Mouse (Mus musculus) MEL (cell line): ENCODE data around the gene Fgf22. TPM values are rescaled to one million over a fixed set of nuclear protein-coding genes. Genes with fewer than 3 reads are reported as not detected.

Experiments used
- DNase-seq: peaks from one replicate; pipeline ENCODE4 v3.0.0; 2011; ENCODE audit warnings: low read depth, low spot score
- H3K27ac ChIP-seq: 2 replicates; pipeline ENCODE4 v1.5.1; 2012; ENCODE audit warnings: low read depth, mild to moderate bottlenecking, control low read depth, low read length, moderate library complexity; ENCODE audit not compliant: control insufficient read depth
- H3K27me3 ChIP-seq, 2 experiments: fragments of 150-350 bp in 1 of 2; sonication (generic) in 1 of 2; 2 replicates each; pipeline ENCODE4 v1.6.1; 2012; ENCODE audit warnings: low read length in 2 of 2, mild to moderate bottlenecking in 2 of 2, improper control_type of control experiment in 1 of 2, moderate library complexity in 1 of 2; ENCODE audit not compliant: insufficient read depth in 2 of 2, control insufficient read depth in 1 of 2
- H3K36me3 ChIP-seq, 2 experiments: 2 replicates each; pipeline ENCODE4 v1.6.1; 2012 to 2014; ENCODE audit warnings: low read length in 2 of 2, improper control_type of control experiment in 1 of 2, inconsistent platforms in 1 of 2, mild to moderate bottlenecking in 1 of 2; ENCODE audit not compliant: insufficient read depth in 2 of 2, control insufficient read depth in 1 of 2
- H3K4me1 ChIP-seq, 2 experiments: fragments of 150-350 bp in 1 of 2; sonication (generic) in 1 of 2; 2 replicates each; pipeline ENCODE4 v1.6.1; 2012; ENCODE audit warnings: low read length in 2 of 2, improper control_type of control experiment in 1 of 2, mild to moderate bottlenecking in 1 of 2; ENCODE audit not compliant: insufficient read depth in 2 of 2, control insufficient read depth in 1 of 2
- H3K4me3 ChIP-seq, 2 experiments: fragments of 150-350 bp in 1 of 2; sonication (generic) in 1 of 2; 2 replicates each; pipeline ENCODE4 v1.5.1; 2012; ENCODE audit warnings: low read depth in 2 of 2, low read length in 2 of 2, mild to moderate bottlenecking in 2 of 2, moderate library complexity in 2 of 2, control low read depth in 1 of 2, improper control_type of control experiment in 1 of 2; ENCODE audit not compliant: control insufficient read depth in 1 of 2, insufficient read depth in 1 of 2
- H3K79me2 ChIP-seq: 2 replicates; pipeline ENCODE4 v1.6.1; 2012; ENCODE audit warnings: mild to moderate bottlenecking, low read length, moderate library complexity; ENCODE audit not compliant: control insufficient read depth, poor library complexity, insufficient read depth
- H3K9ac ChIP-seq: 2 replicates; pipeline ENCODE4 v1.6.1; 2012; ENCODE audit warnings: low read depth, mild to moderate bottlenecking, control low read depth, low read length, moderate library complexity; ENCODE audit not compliant: control insufficient read depth, poor library complexity, severe bottlenecking
- H3K9me3 ChIP-seq: fragments of 150-350 bp; sonication (generic); replicated peaks from 2 replicates; pipeline ENCODE4 v1.6.1; 2012; ENCODE audit warnings: mild to moderate bottlenecking, low read length, improper control_type of control experiment, moderate library complexity; ENCODE audit not compliant: insufficient read depth
- BHLHE40 ChIP-seq: IDR thresholded peaks from 2 replicates; pipeline ENCODE4 v1.6.1; 2012; ENCODE audit warnings: low read depth, mild to moderate bottlenecking, inconsistent platforms, low read length, improper control_type of control experiment, borderline replicate concordance
- CHD1 ChIP-seq: IDR thresholded peaks from 2 replicates; pipeline ENCODE4 v1.6.1; 2012; ENCODE audit warnings: low read depth, mild to moderate bottlenecking, inconsistent platforms, low read length, improper control_type of control experiment
- CHD2 ChIP-seq: IDR thresholded peaks from 2 replicates; pipeline ENCODE4 v1.6.1; 2011; ENCODE audit warnings: low read length, improper control_type of control experiment
- CTCF ChIP-seq, 3 experiments: IDR thresholded peaks in 2 of 3; conservative IDR thresholded peaks in 1 of 3; 2 replicates each; pipeline ENCODE4 v1.5.1; 2011 to 2012; ENCODE audit warnings: low read length in 3 of 3, low read depth in 2 of 3, mild to moderate bottlenecking in 2 of 3, improper control_type of control experiment in 1 of 3, inconsistent platforms in 1 of 3, mixed read lengths in 1 of 3, moderate library complexity in 1 of 3; ENCODE audit not compliant: control insufficient read depth in 1 of 3, insufficient read depth in 1 of 3, poor library complexity in 1 of 3, severe bottlenecking in 1 of 3
- E2F4 ChIP-seq: IDR thresholded peaks from 2 replicates; pipeline ENCODE4 v1.6.1; 2011; ENCODE audit warnings: low read depth, low read length, improper control_type of control experiment, borderline replicate concordance
- ELF1 ChIP-seq: IDR thresholded peaks from 2 replicates; pipeline ENCODE4 v1.6.1; 2014; ENCODE audit warnings: low read depth, mild to moderate bottlenecking, inconsistent platforms, low read length, improper control_type of control experiment, moderate library complexity
- EP300 ChIP-seq, 2 experiments: IDR thresholded peaks; 2 replicates each; pipeline ENCODE4 v1.6.1; 2011; ENCODE audit warnings: improper control_type of control experiment in 2 of 2, low read length in 2 of 2, low read depth in 1 of 2, mild to moderate bottlenecking in 1 of 2
- ETS1 ChIP-seq: IDR thresholded peaks from 2 replicates; pipeline ENCODE4 v1.6.1; 2012; ENCODE audit warnings: low read depth, mild to moderate bottlenecking, inconsistent platforms, low read length, improper control_type of control experiment, moderate library complexity
- GABPA ChIP-seq: IDR thresholded peaks from 2 replicates; pipeline ENCODE4 v1.6.1; 2012; ENCODE audit warnings: low read depth, mild to moderate bottlenecking, inconsistent platforms, low read length, improper control_type of control experiment, moderate library complexity
- GATA1 ChIP-seq: IDR thresholded peaks from 2 replicates; pipeline ENCODE4 v1.6.1; 2011; ENCODE audit warnings: low read depth, low read length, improper control_type of control experiment
- HCFC1 ChIP-seq: IDR thresholded peaks from 2 replicates; pipeline ENCODE4 v1.6.1; 2012; ENCODE audit warnings: low read depth, mild to moderate bottlenecking, inconsistent platforms, low read length, improper control_type of control experiment, moderate library complexity
- JUND ChIP-seq: IDR thresholded peaks from 2 replicates; pipeline ENCODE4 v1.6.1; 2011; ENCODE audit warnings: low read depth, mild to moderate bottlenecking, improper control_type of control experiment, low read length
- KAT2A ChIP-seq: conservative IDR thresholded peaks from 2 replicates; pipeline ENCODE4 v1.6.1; 2012; ENCODE audit warnings: low read depth, low read length, improper control_type of control experiment, inconsistent platforms
- MAFK ChIP-seq: IDR thresholded peaks from 2 replicates; pipeline ENCODE4 v1.6.1; 2011; ENCODE audit warnings: low read depth, mild to moderate bottlenecking, low read length, improper control_type of control experiment, borderline replicate concordance
- MAX ChIP-seq: IDR thresholded peaks from 2 replicates; pipeline ENCODE4 v1.6.1; 2011; ENCODE audit warnings: low read length, improper control_type of control experiment
- MEF2A ChIP-seq: IDR thresholded peaks from 2 replicates; pipeline ENCODE4 v1.6.1; 2014; ENCODE audit warnings: low read depth, mild to moderate bottlenecking, inconsistent platforms, low read length, improper control_type of control experiment; ENCODE audit not compliant: poor library complexity, insufficient replicate concordance, severe bottlenecking; ENCODE audit errors: extremely low read depth
- MYB ChIP-seq: IDR thresholded peaks from 2 replicates; pipeline ENCODE4 v1.6.1; 2011; ENCODE audit warnings: mild to moderate bottlenecking, low read depth, low read length, improper control_type of control experiment
- MYC ChIP-seq: IDR thresholded peaks from 2 replicates; pipeline ENCODE4 v1.6.1; 2011; ENCODE audit warnings: low read depth, mild to moderate bottlenecking, low read length, improper control_type of control experiment, moderate library complexity
- NELFE ChIP-seq: IDR thresholded peaks from 2 replicates; pipeline ENCODE4 v1.6.1; 2011; ENCODE audit warnings: low read depth, low read length, improper control_type of control experiment
- NRF1 ChIP-seq: IDR thresholded peaks from 2 replicates; pipeline ENCODE4 v1.6.1; 2014; ENCODE audit warnings: low read depth, mild to moderate bottlenecking, inconsistent platforms, low read length, improper control_type of control experiment, moderate library complexity; ENCODE audit not compliant: poor library complexity, insufficient read depth, severe bottlenecking
- POLR2A ChIP-seq, 2 experiments: IDR thresholded peaks; 2 replicates each; pipeline ENCODE4 v1.6.1; 2011 to 2012; ENCODE audit warnings: low read length in 2 of 2, mild to moderate bottlenecking in 2 of 2, control low read depth in 1 of 2, improper control_type of control experiment in 1 of 2, low read depth in 1 of 2, moderate library complexity in 1 of 2; ENCODE audit not compliant: control insufficient read depth in 1 of 2, insufficient read depth in 1 of 2, poor library complexity in 1 of 2
- POLR2AphosphoS2 ChIP-seq: IDR thresholded peaks from 2 replicates; pipeline ENCODE4 v1.6.1; 2011; ENCODE audit warnings: low read length, improper control_type of control experiment
- POLR2AphosphoS5 ChIP-seq: IDR thresholded peaks from 2 replicates; pipeline ENCODE4 v1.6.1; 2012; ENCODE audit warnings: low read depth, borderline replicate concordance, mild to moderate bottlenecking, inconsistent platforms, low read length, moderate library complexity, mixed read lengths
- RCOR1 ChIP-seq: IDR thresholded peaks from 2 replicates; pipeline ENCODE4 v1.6.1; 2012; ENCODE audit warnings: low read depth, mild to moderate bottlenecking, inconsistent platforms, low read length, improper control_type of control experiment
- SIN3A ChIP-seq: IDR thresholded peaks from 2 replicates; pipeline ENCODE4 v1.6.1; 2012; ENCODE audit warnings: low read length, improper control_type of control experiment, inconsistent platforms
- SMC3 ChIP-seq: IDR thresholded peaks from 2 replicates; pipeline ENCODE4 v1.6.1; 2011; ENCODE audit warnings: low read depth, low read length, improper control_type of control experiment
- TBP ChIP-seq: IDR thresholded peaks from 2 replicates; pipeline ENCODE4 v1.8.0; 2011; ENCODE audit warnings: low read depth, low read length, improper control_type of control experiment
- TCF12 ChIP-seq: IDR thresholded peaks from 2 replicates; pipeline ENCODE4 v1.6.1; 2014; ENCODE audit warnings: low read depth, mild to moderate bottlenecking, inconsistent platforms, low read length, improper control_type of control experiment, moderate library complexity
- UBTF ChIP-seq: IDR thresholded peaks from 2 replicates; pipeline ENCODE4 v1.6.1; 2012; ENCODE audit warnings: low read depth, mild to moderate bottlenecking, inconsistent platforms, low read length, improper control_type of control experiment, moderate library complexity, borderline replicate concordance; ENCODE audit not compliant: insufficient read depth
- USF1 ChIP-seq: IDR thresholded peaks from 2 replicates; pipeline ENCODE4 v1.6.1; 2014; ENCODE audit warnings: low read depth, mild to moderate bottlenecking, inconsistent platforms, low read length, improper control_type of control experiment, moderate library complexity
- USF2 ChIP-seq, 2 experiments: IDR thresholded peaks; 2 replicates each; pipeline ENCODE4 v1.6.1; 2011 to 2012; ENCODE audit warnings: improper control_type of control experiment in 2 of 2, low read length in 2 of 2, borderline replicate concordance in 1 of 2, inconsistent platforms in 1 of 2, low read depth in 1 of 2, mild to moderate bottlenecking in 1 of 2; ENCODE audit not compliant: insufficient read depth in 1 of 2
- ZC3H11A ChIP-seq: IDR thresholded peaks from 2 replicates; pipeline ENCODE4 v1.6.1; 2012; ENCODE audit warnings: low read depth, mild to moderate bottlenecking, inconsistent platforms, low read length, improper control_type of control experiment
- ZKSCAN1 ChIP-seq: IDR thresholded peaks from 2 replicates; pipeline ENCODE4 v1.6.1; 2012; ENCODE audit warnings: low read depth, mild to moderate bottlenecking, inconsistent platforms, low read length, improper control_type of control experiment, moderate library complexity
- ZMIZ1 ChIP-seq: IDR thresholded peaks from 2 replicates; pipeline ENCODE4 v1.6.1; 2012; ENCODE audit warnings: low read depth, mild to moderate bottlenecking, inconsistent platforms, low read length, improper control_type of control experiment, moderate library complexity
- ZNF384 ChIP-seq: IDR thresholded peaks from 2 replicates; pipeline ENCODE4 v1.6.1; 2012; ENCODE audit warnings: low read depth, mild to moderate bottlenecking, inconsistent platforms, low read length, improper control_type of control experiment
- polyA plus RNA-seq, 2 experiments: library from polyadenylated mRNA; stranded (reverse) in 1 of 2; unstranded in 1 of 2; fragments of >175 nt in 1 of 2; fragments of >200 nt in 1 of 2; gene quantifications; 2 replicates each; pipeline versions ENCODE4 v1.2.1 to v1.2.4; 2012; ENCODE audit warnings: low replicate concordance in 2 of 2, low read depth in 1 of 2; ENCODE audit not compliant: insufficient read length in 2 of 2, insufficient read depth in 1 of 2, missing spikeins in 1 of 2
- total RNA-seq: library from RNA; depleted of rRNA; stranded (reverse); fragments of 300-350 nt; gene quantifications from 2 replicates; pipeline ENCODE4 v1.2.3, GENCODE M21; 2012

Fgf22 gene
- total and polyA plus RNA-seq, 3 experiments: 0.15 to 0.33 TPM; not detected in 1

DNA sequence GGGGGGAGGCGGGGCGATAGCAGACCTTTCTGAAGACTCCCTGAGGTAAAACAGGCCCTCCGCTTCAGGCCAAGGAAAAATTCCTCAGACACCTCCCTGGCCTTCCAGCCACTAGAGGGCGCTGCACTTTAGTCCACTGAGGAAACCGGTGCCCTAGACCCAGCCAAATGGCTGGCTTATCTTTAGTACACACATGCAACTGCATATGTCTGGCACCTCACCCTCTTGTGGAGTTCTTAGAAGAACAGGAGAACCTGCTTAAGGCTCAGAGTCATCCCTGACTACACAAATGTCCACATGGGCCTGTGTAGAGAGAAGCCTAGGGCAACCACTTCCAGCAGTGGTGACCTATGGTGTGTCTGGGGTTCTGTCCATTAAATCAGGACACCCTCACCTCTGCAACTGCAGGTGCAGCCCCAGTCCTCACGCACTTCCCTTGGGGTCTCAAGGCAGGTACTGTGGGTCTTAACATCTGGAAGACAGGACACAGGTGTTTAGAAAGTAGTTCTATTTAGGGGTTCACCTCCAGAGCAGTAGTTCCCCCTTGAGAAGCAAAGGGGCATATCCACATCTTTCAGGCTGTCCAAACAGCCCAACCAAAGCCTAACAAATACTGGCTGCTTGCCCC, 42.3 kb upstream of the Fgf22 start:
- peaks cover 0 to 6% of the 10 kb centered on the region in 2 experiments; a peak in 2 of 4 replicates for H3K36me3 ChIP-seq
- peaks cover 0 to 9% of the 10 kb centered on the region in 2 experiments; a peak in 2 of 4 replicates for H3K4me1 ChIP-seq
- DNase-seq: peak; percentile 93
- no peak overlapping the region for H3K4me3 ChIP-seq
- H3K27me3 ChIP-seq: no peaks in the 10 kb centered on the region
- no peak overlapping the region for H3K9ac ChIP-seq
- peaks cover 8% of the 10 kb centered on the region for H3K79me2 ChIP-seq
- H3K27ac ChIP-seq: 0 out of 2 replicates have a peak overlapping the region, but pooled peaks have one; percentile 22
- H3K9me3 ChIP-seq: no peaks in the 10 kb centered on the region
- TF ChIP-seq E2F4 (no peak), UBTF (no peak), GABPA (no peak), MYC (peak; percentile 68; the same call in 1 of the 2 replicates), GATA1 (peak; percentile 82), ELF1 (no peak), MEF2A (no peak), MAFK (no peak), TCF12 (peak; percentile 86), ZNF384 (no peak), SIN3A (no peak; the same call in 1 of the 2 replicates), MYB (no peak), BHLHE40 (peak; percentile 52; the same call in 1 of the 2 replicates), KAT2A (no peak), NELFE (no peak), JUND (no peak), POLR2A (IDR thresholded peaks at IDR 0.05; ENCODE audit: control insufficient read depth in 1 of 2, insufficient read depth in 1 of 2, low read depth in 1 of 2, low read length in 2 of 2, poor library complexity in 1 of 2) (peak in 1 of 2 experiments; percentile 42; a peak in 2 of 4 replicates), CHD2 (0 out of 2 replicates have a peak, but pooled peaks have one; percentile 21), NRF1 (0 out of 2 replicates have a peak, but pooled peaks have one; percentile 7), ZKSCAN1 (no peak), POLR2AphosphoS2 (peak; percentile 97), RCOR1 (no peak), TBP (no peak), EP300 (IDR thresholded peaks at IDR 0.05; ENCODE audit: low read depth in 1 of 2, low read length in 2 of 2) (peak in 1 of 2 experiments; percentile 70; a peak in 2 of 4 replicates), CTCF (IDR thresholded peaks at IDR 0.05 in 2 of 3, conservative IDR thresholded peaks at IDR 0.05 in 1 of 3; ENCODE audit: control insufficient read depth in 1 of 3, insufficient read depth in 1 of 3, low read depth in 2 of 3, low read length in 3 of 3, poor library complexity in 1 of 3, severe bottlenecking in 1 of 3) (peak; percentile 75 to 94 (median 84)), ZC3H11A (no peak), SMC3 (peak; percentile 41), ETS1 (peak; percentile 52; the same call in 1 of the 2 replicates), CHD1 (no peak), HCFC1 (peak; percentile 61; the same call in 1 of the 2 replicates), USF2 (IDR thresholded peaks at IDR 0.05; ENCODE audit: borderline replicate concordance in 1 of 2, insufficient read depth in 1 of 2, low read depth in 1 of 2, low read length in 2 of 2) (no peak), POLR2AphosphoS5 (0 out of 2 replicates have a peak, but pooled peaks have one; percentile 20), MAX (no peak), ZMIZ1 (peak; percentile 77), USF1 (no peak)
